Mouse (Mus musculus): Measurements from ENCODE around the gene Amer2.

- TF ChIP-seq CTCF (IDR thresholded peaks at IDR 0.05; ENCODE audit: low read depth, low read length) (no peak), POLR2A (IDR thresholded peaks at IDR 0.05; ENCODE audit: extremely low read depth, insufficient read depth, low read length) (no peak)
Observed at GRCm38 (mm10) chr14:60405829-60406228, 32.8 kb downstream of the Amer2 start.
